Mouse (Mus musculus) forebrain, postnatal 0 days (tissue): ENCODE measurements at regions not wholly inside any gene's neighbourhood (a gene's known extent, or its start where the extent isn't known, plus 50 kb on each side); places are given as distances from the start of the nearest gene placed in this dataset.
"Not testable (repeated sequence)": the region's sequence is repeated elsewhere in the genome, so short reads cannot be mapped to it uniquely, and the experiment has no call there.

ENCODE experiments used
- ATAC-seq: fragments of 200-750 bp; cut with Nextera tagmentation; 2 replicates; pipeline ENCODE4 v1.8.0; 2017; ENCODE audit warnings: mild to moderate bottlenecking, moderate library complexity
- DNase-seq: peaks from one replicate; pipeline ENCODE4 v3.0.0-alpha.2; 2015
- H3K27ac ChIP-seq: fragments of 300-500 bp; sonication (generic); 2 replicates; pipeline ENCODE4 v1.5.1; 2014; ENCODE audit warnings: low read depth, mild to moderate bottlenecking, antibody characterized with exemption, low read length, moderate library complexity, mixed read lengths
- H3K27me3 ChIP-seq: fragments of 300-500 bp; sonication (generic); 2 replicates; pipeline ENCODE4 v1.6.1; 2014; ENCODE audit warnings: mild to moderate bottlenecking, low read length, mixed read lengths; ENCODE audit not compliant: insufficient read depth
- H3K36me3 ChIP-seq: fragments of 300-500 bp; sonication (generic); 2 replicates; pipeline ENCODE4 v1.6.1; 2014; ENCODE audit warnings: mild to moderate bottlenecking, moderate library complexity; ENCODE audit not compliant: insufficient read depth
- H3K4me1 ChIP-seq: fragments of 300-500 bp; sonication (generic); 2 replicates; pipeline ENCODE4 v1.6.1; 2014; ENCODE audit warnings: antibody characterized with exemption; ENCODE audit not compliant: insufficient read depth
- H3K4me2 ChIP-seq: fragments of 300-500 bp; sonication (generic); 2 replicates; pipeline ENCODE4 v1.6.1; 2014; ENCODE audit warnings: low read depth, mild to moderate bottlenecking, moderate library complexity
- H3K4me3 ChIP-seq: fragments of 300-500 bp; sonication (generic); 2 replicates; pipeline ENCODE4 v1.5.1; 2014; ENCODE audit warnings: low read depth, low read length, mixed read lengths
- H3K9ac ChIP-seq: fragments of 300-500 bp; sonication (generic); 2 replicates; pipeline ENCODE4 v1.6.1; 2014; ENCODE audit warnings: mild to moderate bottlenecking
- H3K9me3 ChIP-seq: fragments of 300-500 bp; sonication (generic); 2 replicates; pipeline ENCODE4 v1.6.1; 2016; ENCODE audit warnings: low read length
- CTCF ChIP-seq: sonication (generic); IDR thresholded peaks from 2 replicates; pipeline ENCODE4 v1.5.1; 2016; ENCODE audit warnings: antibody characterized with exemption, control low read depth, low read depth
- WGBS: fragments of 180-500 bp; shearing (Covaris S2); extraction: QIAGEN DNeasy Blood & Tissue Kit; methylation state at CpG from one replicate; pipeline ENCODE4 v1.1.7; 2014; 5-methylcytosine and 5-hydroxymethylcytosine counted together

DNA sequence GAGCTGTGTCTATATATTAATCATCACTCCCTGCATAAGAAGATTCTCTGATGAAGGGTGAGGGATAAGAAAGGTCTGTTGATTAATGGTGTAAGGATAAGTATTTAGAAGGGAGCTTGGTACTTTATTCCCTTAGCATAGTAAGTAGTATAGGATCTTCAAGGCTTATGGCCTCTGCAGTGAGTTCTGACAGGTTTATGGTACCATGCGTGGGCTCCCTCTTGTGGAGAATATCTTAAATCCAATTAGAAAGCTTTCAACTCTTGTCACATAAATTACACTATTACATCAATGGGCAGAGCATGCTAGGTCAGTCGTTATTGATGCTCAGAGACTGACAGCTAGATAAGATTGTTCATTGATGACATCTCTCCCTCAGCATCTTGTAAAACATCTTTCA, 112.7 kb upstream of the Grin3a start:
- Histone ChIP-seq H3K27me3 (no peaks in the 10 kb centered on the region), H3K4me1 (no peaks in the 10 kb centered on the region), H3K27ac (no peak overlapping the region), H3K36me3 (no peaks in the 10 kb centered on the region), H3K9ac (no peak overlapping the region), H3K4me3 (no peak overlapping the region), H3K9me3 (no peaks in the 10 kb centered on the region), H3K4me2 (no peak overlapping the region)
- peak; percentile 57 for TF ChIP-seq CTCF
- ATAC-seq, result no peak
- peak; percentile 49 for DNase-seq
- WGBS, result 13% methylated on average over 2 of the region's 2 CpGs

DNA sequence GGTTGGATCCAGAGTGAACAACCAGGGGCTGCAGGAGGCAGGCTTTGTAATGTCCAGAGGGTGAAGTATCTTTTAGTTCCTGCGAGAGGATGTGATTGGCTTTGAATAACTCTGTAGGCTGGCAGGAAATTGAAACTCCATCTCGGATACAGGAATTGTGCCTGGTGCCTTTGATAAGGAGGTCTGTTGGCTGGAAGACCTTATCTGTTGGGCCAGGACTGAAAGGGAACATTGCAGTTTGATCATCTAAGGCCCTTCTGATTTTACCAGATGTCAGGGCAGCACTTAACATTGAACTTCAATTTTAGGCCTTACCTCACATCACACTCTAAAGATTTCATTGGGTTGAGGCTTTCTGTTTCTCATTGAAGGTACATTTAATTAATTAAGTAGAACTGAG, 111.3 kb upstream of the Grin3a start:
- H3K27me3 ChIP-seq, result no peaks in the 10 kb centered on the region
- no peak for ATAC-seq
- no peaks in the 10 kb centered on the region for H3K4me1 ChIP-seq
- no peak for DNase-seq
- H3K9me3 ChIP-seq, result no peaks in the 10 kb centered on the region
- no peak overlapping the region for H3K27ac ChIP-seq
- no peak for TF ChIP-seq CTCF
- no peak overlapping the region for H3K9ac ChIP-seq
- H3K4me2 ChIP-seq, result no peak overlapping the region
- H3K36me3 ChIP-seq, result no peaks in the 10 kb centered on the region
- no peak overlapping the region for H3K4me3 ChIP-seq
- whole genome bisulfite sequencing, result 66% methylated on average over 2 of the region's 2 CpGs

DNA sequence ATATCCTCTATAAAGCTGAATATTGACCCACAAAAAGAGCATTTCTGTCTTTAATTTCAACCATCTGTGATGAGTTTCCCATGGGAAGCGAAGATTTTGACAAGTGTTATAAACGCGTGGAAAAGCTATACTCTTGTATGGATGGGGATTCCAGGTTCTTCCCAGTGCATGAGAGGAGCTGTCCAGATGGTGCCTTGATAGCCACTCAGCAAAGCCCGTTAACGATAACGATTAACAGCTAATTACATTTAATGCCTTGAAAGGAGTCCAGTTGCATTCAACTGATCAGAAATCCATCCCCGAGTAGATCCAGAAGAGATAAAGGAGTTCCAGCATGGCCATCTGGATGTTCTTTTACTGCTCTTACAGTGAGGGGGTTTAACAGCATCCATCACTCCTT, 100.8 kb upstream of the Grin3a start:
- Histone ChIP-seq H3K4me3 (no peak overlapping the region), H3K4me2 (no peak overlapping the region), H3K4me1 (no peaks in the 10 kb centered on the region), H3K9me3 (no peaks in the 10 kb centered on the region), H3K36me3 (no peaks in the 10 kb centered on the region), H3K27me3 (no peaks in the 10 kb centered on the region), H3K27ac (no peak overlapping the region), H3K9ac (no peak overlapping the region)
- DNase-seq (no peak), ATAC-seq (no peak)
- no peak for TF ChIP-seq CTCF
- 39% methylated on average over 7 of the region's 7 CpGs for WGBS

DNA sequence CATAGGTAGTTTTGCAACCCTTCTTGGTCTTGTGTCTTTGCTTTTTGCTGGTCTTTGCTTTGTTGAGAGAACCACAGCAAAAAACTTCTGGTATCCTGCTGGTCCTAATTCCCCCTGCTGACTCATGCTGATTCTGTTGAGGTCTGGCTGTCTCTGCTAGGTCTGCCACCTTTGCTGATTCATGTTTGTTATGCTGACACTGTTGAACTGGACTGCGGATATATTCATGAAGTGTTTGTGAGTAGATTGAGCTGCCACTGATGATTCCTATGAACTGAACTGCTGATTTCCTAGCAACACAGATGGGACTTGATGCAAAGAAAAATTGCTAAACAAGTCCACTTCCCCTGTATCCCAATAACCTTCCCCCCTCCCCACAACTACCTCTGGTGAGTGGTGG, 91.9 kb upstream of the Grin3a start:
- ATAC-seq (no peak), DNase-seq (no peak)
- TF ChIP-seq CTCF, result no peak
- no peak overlapping the region for H3K9ac ChIP-seq
- H3K27ac ChIP-seq, result no peak overlapping the region
- H3K4me1 ChIP-seq, result no peaks in the 10 kb centered on the region
- H3K4me3 ChIP-seq, result no peak overlapping the region
- no peaks in the 10 kb centered on the region for H3K36me3 ChIP-seq
- no peaks in the 10 kb centered on the region for H3K27me3 ChIP-seq
- H3K4me2 ChIP-seq, result no peak overlapping the region
- H3K9me3 ChIP-seq, result no peaks in the 10 kb centered on the region
- WGBS, result 92% methylated on average over 1 of the region's 1 CpGs

DNA sequence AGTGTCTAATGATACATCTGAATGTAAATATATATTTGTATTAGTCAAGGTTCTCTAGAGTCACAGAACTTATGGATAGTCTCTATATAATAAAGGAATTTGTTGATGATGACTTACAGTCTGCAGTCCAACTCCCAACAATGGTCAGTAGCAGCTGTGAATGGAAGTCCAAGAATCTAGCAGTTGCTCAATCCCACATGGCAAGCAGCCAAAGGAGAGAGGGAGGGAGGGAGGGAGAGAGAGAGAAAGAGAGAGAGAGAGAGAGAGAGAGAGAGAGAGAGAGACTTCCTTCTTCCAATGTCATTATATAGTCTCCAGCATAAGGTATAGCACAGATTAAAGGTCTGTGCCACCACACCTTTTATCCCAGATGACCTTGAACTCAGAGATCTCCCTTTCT, 84.1 kb upstream of the Grin3a start:
- H3K9ac ChIP-seq, H3K9me3 ChIP-seq, H3K4me3 ChIP-seq, H3K4me1 ChIP-seq, H3K36me3 ChIP-seq, H3K27me3 ChIP-seq, H3K4me2 ChIP-seq, H3K27ac ChIP-seq, DNase-seq, ATAC-seq: not testable (repeated sequence)

DNA sequence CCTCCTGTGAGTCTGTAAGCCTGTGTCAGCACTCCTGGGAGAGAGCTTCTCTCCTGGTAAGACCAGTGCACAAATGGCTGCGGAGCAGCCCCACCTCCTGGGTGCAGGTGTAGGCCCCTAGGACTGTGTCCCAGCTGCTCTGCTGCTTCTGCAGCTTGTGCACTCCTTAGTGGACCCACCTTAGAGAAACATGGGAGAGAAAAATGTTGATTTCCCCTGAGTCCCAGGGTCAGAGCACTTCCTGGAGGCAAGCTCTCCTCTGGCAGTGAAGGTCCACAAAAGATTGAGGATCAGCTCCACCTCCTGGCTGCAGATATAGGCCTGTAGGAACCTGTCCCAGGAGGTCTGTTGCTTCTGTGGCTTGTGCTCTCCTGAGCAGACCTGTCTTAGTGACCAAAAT, 81.5 kb upstream of the Grin3a start:
- no peak overlapping the region for H3K9ac ChIP-seq
- H3K4me3 ChIP-seq, result no peak overlapping the region
- no peaks in the 10 kb centered on the region for H3K27me3 ChIP-seq
- no peak overlapping the region for H3K4me2 ChIP-seq
- DNase-seq, result no peak
- H3K4me1 ChIP-seq, result no peaks in the 10 kb centered on the region
- no peak overlapping the region for H3K27ac ChIP-seq
- TF ChIP-seq CTCF, result no peak
- ATAC-seq, result no peak
- no peaks in the 10 kb centered on the region for H3K9me3 ChIP-seq
- no peaks in the 10 kb centered on the region for H3K36me3 ChIP-seq
- WGBS, result 82% methylated on average over 1 of the region's 1 CpGs

DNA sequence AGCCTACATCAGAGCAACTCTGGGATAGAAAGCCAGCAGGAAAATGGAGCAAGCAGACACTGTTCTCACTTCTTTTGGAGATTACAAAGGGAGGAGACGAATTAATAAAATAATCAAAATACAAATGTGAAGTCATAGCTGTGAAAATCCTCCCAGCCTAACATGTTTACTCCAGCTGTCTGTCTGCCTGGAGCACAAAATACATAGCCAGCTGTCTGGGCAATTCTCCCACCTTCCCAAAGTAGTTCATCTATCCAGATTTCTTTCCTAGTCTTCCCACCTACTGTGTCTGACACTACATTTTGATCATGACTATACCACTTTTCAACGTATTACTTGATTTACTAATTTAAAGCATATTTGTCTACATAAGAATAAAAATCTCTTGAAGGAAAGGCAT, 68.7 kb upstream of the Grin3a start:
- WGBS, result 48% methylated on average over 2 of the region's 2 CpGs
- Histone ChIP-seq H3K36me3 (no peaks in the 10 kb centered on the region), H3K27me3 (no peaks in the 10 kb centered on the region), H3K4me3 (no peak overlapping the region), H3K4me1 (no peaks in the 10 kb centered on the region), H3K4me2 (no peak overlapping the region), H3K27ac (no peak overlapping the region), H3K9ac (no peak overlapping the region), H3K9me3 (no peaks in the 10 kb centered on the region)
- no peak for TF ChIP-seq CTCF
- DNase-seq, result no peak
- ATAC-seq, result 0 out of 2 replicates have a peak, but pooled peaks have one; percentile 10

- Histone ChIP-seq H3K9me3 (no peaks in the 10 kb centered on the region), H3K27me3 (no peaks in the 10 kb centered on the region), H3K27ac (no peak overlapping the region), H3K4me1 (no peaks in the 10 kb centered on the region), H3K9ac (no peak overlapping the region), H3K36me3 (no peaks in the 10 kb centered on the region), H3K4me2 (no peak overlapping the region), H3K4me3 (no peak overlapping the region)
- no peak for TF ChIP-seq CTCF
- peak; percentile 68 for DNase-seq
- WGBS, result 17% methylated on average over 2 of the region's 2 CpGs
- peak; percentile 86 for ATAC-seq
Measured at GRCm38 (mm10) chr4:49913636-49914035, 68.1 kb upstream of the Grin3a start.
